Mouse (Mus musculus) mouse trophoblast stem cell (cell line): ENCODE measurements around the gene Hist1h3h.
"Not testable (repeated sequence)": the region's sequence is repeated elsewhere in the genome, so short reads cannot be mapped to it uniquely, and the experiment has no call there.

Experiments used
- in situ Hi-C, 2 experiments: fragments of 300-500 bp; cut with MseI, MboI; formaldehyde crosslinking; loops; 2 replicates in 1 of 2; 3 replicates in 1 of 2; pipeline ENCODE4 v1.15.1; 2025

Gene Hist1h3h

GRCm38 (mm10) chr13:21722993-21723836, 5.8 kb downstream of the Hist1h3h start:
- in situ Hi-C loops: loop anchor here in 1 of 2 experiments (25.0 kb wide), 1 partner anchor 314 kb away; the partner anchor contains the start of genes Hist1h2ag, Hist1h2ah, Hist1h2bj and Hist1h2bk

DNA sequence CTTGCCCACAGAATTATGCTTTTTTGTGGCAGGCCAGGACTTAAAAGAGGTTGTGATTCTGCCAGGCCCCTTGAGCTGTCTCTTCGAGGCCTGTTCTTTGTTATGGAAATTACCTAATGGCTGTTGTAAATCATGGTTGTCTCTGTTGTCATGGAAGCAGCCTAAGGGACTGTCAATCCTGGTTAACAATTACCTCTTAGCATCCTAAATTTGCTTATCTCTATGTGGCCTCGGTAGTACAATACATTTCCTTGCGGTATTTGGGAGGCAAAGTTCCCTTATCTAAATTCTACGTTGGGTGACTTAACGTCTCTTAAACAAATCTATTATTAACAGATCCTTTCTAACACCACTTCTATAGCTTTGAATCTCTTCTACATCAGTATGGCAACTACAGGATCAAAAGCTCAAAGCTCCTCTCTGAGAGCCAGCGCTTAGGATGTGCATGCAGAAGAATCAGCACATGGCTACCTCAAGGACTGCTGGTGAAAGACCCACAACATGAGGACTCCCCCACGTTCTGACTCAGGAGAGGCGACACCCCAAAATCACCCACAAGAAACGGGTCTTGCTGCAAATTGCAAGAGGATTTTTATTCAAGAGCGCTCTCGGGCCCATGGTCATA, 10.6 kb downstream of the Hist1h3h start:
- in situ Hi-C loops: no loop called here

GRCm38 (mm10) chr13:21729544-21729943, 12.1 kb downstream of the Hist1h3h start:
- in situ Hi-C loops: no loop called here

GRCm38 (mm10) chr13:21733466-21733865, 16.0 kb downstream of the Hist1h3h start:
- in situ Hi-C loops: no loop called here

DNA sequence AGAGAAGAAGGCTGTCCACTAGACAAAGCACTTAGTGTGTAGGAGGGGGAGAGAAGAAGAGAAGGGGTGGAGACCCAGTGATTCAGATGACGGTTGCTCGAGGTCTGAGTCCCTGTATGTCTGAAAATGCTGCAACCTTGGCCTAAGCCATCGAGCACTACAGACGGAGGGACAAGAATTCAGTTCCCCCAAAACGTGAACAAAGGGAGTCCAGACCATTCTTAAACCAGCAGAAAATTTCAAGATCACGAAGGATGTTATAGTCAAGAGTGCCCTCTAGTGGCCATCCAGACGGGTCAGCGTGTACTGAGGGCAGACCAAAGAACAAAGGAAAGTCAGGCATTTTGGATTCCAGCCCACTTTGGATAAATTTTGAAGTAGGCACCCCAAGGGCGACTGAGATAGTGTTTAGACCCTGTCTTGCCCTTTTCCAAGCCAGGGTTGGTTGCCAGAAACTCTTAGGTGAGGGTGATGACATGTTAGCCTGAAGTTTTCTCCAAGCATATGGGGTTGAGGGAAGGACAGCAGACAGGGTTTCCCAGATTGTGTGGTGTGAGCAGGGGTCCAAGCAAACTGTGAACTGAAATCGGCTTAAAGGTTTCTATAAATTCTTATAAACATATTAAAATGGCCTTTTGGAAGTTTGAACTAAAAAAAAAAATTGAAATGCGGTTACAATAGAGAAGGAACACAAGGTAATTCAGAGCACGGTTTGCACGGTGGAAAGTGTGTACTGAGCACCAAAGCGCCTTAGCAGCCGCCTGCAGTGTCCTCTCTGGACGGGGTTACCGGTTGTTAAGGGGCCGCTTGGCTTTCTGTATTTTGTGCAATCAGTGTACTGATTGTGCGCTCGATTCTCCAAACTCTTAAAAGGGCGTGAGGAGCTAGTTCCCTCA, 16.8 kb downstream of the Hist1h3h start:
- in situ Hi-C loops: no loop called here

GRCm38 (mm10) chr13:21734906-21735767, 17.7 kb downstream of the Hist1h3h start, which contains the start of gene Hist1h4j:
Gene Hist1h4j (plus strand): TSS chr13:21735064.
- in situ Hi-C loops: not testable (repeated sequence)

DNA sequence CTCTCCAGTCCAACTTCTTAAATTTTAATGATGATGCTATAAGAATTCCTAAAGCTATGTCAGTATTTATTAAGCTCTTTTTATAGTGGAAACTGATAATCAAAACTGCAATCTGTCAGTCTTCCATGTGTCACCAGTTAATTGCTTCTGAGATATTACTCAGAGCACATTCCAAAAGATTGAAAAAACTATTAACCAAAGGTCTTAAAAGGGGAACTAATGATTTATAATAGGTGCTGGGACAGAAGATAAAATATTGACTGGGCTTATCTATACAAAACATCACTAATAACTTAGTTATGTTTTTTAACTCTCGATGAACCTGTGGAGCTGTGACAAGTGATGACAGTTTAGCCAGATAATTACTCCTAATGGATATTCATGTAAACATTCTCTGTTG, 27.5 kb downstream of the Hist1h3h start:
- in situ Hi-C loops: no loop called here

DNA sequence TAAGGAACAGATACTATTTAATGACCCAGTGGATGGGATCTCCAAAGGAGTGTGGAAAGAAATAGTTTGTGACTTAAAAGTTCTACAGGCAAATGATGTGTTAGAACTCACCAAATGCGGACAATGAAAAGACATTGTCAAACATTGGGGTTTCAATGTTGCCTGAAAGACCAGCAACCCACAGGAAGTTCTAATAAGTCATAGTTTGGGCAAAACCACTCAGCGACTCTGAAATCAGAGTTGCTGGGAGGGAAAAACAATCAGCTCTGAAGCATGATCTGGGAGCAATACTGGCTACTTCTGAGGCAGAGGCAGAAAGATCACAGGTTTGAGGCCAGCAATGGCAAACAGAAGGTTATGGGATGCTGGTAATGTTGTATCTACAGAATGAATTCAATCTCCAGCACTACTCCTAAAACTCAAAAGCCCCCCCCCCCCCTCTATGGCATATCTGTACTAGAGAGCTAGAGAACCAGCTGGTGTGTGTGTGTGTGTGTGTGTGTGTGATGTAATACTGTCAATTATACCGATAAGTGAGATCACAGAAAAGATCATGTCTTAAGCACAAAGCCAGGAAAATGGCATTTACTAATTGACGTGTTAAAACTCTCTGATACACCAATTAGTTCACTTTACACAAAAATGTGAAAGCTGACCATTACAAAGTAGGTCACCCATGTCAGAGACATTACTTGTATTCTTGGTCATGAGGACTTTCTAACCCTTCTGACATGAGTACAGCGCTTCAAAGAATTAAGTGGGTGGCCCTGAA, 32.1 kb downstream of the Hist1h3h start:
- in situ Hi-C loops: no loop called here

DNA sequence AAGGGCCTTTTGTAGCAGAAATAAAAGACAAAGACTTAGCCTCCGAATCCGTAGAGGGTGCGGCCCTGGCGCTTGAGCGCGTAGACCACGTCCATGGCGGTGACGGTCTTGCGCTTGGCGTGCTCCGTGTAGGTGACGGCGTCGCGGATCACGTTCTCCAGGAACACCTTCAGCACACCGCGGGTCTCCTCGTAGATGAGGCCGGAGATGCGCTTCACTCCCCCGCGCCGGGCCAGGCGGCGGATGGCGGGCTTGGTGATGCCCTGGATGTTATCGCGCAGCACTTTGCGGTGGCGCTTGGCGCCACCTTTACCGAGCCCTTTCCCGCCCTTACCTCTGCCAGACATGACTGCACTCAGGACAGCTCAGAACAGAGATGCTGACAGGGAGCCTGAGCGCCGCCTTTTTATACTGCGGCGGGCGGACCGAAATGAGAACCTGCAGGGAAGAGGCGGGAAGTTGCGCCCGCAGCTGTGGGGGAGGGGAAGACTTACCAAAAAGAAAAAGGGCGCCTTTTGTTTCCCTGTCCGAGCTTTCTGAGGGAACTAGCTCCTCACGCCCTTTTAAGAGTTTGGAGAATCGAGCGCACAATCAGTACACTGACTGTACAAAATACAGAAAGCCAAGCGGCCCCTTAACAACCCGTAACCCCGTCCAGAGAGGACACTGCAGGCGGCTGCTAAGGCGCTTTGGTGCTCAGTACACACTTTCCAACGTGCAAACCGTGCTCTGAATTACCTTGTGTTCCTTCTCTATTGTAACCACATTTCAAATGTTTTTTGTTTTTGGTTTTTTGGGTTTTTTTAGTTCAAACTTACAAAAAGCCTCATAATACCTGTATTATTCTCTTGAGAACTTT, 32.9 kb downstream of the Hist1h3h start, which contains the start of gene Hist1h4k:
Gene Hist1h4k, minus strand, starts transcription at position 347 of the 859 bp plus-strand sequence.
- in situ Hi-C loops: not testable (repeated sequence)

DNA sequence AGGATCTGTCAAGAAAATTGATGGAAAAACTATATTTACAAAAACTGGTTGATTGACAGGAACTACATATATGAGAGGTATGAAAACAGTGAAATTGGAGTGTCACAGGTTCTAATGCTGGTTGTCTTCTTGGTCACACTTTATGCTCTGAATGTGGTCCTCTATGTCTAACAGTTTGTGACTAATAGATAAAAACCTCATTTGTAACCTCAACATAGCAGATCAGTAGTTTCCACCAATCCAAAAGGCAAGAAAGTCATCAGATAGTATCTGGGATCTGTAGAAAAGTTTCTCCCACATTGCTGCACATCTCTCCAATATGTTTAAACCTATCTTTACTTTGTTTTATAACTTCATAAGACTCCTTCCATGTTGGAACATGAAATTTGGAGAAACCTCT, 34.0 kb downstream of the Hist1h3h start:
- in situ Hi-C loops: no loop called here

- in situ Hi-C loops: no loop called here
These were observed 34.4 kb downstream of the Hist1h3h start for GRCm38 (mm10) chr13:21751827-21752226.

DNA sequence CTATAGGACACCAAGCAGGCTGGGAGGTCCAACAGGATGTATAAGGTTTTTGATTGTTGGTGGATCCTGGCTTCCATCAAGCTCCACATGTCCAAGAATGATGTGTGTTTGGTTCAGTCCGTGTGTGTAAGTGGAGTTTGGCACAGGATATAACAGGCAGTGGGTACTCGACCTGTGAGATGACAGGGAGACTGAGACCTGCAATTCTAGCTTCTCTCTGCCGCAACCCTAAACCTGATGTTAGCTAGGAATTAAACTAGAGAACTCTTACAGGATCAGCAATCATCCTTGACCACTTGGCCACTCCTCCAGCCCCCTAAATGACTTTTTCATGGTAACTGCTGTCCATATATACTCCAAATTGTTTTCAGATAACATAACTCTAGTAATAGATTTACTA, 34.9 kb downstream of the Hist1h3h start:
- in situ Hi-C loops: no loop called here

DNA sequence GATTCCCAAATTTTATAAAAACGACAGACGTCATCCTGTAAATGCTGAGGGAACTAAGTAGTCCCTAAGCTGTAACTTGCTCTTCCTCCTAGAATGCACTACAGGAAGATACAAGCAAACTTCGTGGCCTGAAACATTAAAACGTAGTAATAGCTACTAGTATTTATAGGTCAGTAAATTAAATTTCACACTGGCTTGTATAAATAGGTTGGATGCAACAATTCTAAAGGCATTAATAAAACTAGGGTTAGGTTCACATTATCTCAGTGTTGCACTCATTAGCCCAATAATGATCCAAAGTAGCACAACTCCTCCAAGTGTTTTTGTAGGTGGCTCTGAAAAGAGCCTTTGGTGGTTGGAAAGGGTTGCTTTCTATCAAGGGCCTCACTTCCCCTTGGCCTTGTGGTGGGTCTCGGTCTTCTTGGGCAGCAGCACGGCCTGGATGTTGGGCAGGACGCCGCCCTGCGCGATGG, 35.6 kb downstream of the Hist1h3h start:
- in situ Hi-C loops: no loop called here

DNA sequence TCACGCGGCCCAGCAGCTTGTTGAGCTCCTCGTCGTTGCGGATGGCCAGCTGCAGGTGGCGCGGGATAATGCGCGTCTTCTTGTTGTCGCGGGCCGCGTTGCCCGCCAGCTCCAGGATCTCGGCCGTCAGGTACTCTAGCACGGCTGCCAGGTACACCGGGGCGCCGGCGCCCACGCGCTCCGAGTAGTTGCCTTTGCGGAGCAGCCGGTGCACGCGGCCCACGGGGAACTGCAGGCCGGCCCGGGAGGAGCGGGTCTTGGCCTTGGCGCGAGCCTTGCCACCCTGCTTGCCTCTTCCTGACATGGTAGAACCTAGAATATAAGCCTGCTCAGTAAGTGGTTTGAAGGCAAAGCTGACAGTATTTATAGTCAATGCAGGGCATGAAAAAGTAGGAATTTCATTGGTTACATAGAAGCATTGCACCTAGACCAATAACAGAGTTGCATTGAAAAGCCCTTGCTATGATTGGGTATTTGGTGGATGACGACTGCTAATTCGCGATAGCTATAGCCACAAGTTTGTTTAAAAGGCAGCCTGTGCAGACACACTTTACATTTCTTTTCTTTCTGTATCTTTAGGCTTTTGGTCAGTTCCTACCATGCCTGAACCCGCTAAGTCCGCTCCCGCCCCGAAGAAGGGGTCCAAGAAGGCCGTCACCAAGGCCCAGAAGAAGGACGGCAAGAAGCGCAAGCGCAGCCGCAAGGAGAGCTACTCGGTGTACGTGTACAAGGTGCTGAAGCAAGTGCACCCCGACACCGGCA, 36.2 kb downstream of the Hist1h3h start, which contains the start of the genes Hist1h2ak and Hist1h2bn:
Gene Hist1h2ak, minus strand, starts transcription at position 304 of the 762 bp plus-strand sequence.
Gene Hist1h2bn, plus strand, starts transcription at position 600 of the 762 bp plus-strand sequence.
- in situ Hi-C loops: not testable (repeated sequence)

DNA sequence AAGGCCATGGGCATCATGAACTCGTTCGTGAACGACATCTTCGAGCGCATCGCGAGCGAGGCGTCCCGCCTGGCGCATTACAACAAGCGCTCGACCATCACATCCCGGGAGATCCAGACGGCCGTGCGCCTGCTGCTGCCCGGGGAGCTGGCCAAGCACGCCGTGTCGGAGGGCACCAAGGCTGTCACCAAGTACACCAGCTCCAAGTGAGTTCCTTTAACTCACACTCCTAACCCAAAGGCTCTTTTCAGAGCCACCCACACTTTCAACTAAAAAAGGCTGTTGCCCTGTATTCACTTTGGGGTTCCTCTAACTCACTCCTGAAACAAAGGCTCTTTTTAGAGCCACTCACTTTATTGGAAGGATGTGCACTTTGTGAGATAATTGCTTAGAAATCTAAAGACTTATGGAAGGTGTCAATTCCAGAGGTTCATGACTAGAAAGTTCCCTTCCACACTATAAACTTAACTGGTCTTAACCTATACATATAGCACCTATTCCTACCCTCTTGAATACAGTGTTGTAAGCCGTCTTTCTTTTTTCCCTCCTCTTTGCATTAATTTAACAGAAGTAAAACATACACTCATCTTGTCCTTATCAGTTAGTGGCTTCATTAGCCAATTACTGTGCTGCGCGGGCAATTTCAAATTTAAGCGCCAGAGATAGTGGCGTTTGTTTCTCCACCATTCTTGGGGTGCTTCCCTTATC, 37.0 kb downstream of the Hist1h3h start:
- in situ Hi-C loops: not testable (repeated sequence)

- in situ Hi-C loops: no loop called here
These were observed 38.2 kb downstream of the Hist1h3h start for GRCm38 (mm10) chr13:21755707-21756106.
